Mouse (Mus musculus): ENCODE measurements around the gene Catsperz.

- TF ChIP-seq POLR2A (IDR thresholded peaks at IDR 0.05; ENCODE audit: insufficient read length, low read depth), result no peak
- TF ChIP-seq MYOD1 (IDR thresholded peaks at IDR 0.05; ENCODE audit: control insufficient read depth in 1 of 3, insufficient read length in 2 of 3, low read depth in 2 of 3), result no peak
- no peak for TF ChIP-seq POLR2AphosphoS2 (IDR thresholded peaks at IDR 0.05; ENCODE audit: insufficient read length, low read depth)
- no peak for TF ChIP-seq TCF12 (IDR thresholded peaks at IDR 0.05; ENCODE audit: insufficient read depth, poor library complexity, severe bottlenecking)
Measured at GRCm38 (mm10) chr19:6955424-6955823, 30.2 kb upstream of the Catsperz start.
